10 mouse cellular contexts compared by ENCODE assay signal in the genomic region with DNA sequence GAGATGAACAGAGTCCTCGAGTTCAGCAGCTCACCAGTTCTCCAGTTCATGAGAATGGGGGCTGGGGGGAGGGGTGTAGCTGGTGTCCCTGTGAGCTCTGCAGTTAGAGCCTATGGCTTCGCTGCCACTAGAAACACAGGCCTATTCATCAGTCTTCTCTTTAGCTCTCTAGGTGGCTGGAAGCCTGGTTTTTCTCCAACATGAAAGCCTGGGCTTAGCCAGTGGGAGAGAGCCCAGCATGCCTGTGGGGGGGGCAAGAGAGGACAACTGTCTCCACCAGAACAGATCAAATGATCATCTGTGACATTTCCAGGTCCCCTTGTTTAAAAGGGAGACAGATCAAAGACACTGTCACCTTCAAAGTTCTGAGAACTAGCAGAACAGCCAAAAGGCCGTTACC.
DNase-seq lines count a peak whose midpoint lies in the region; ATAC-seq and TF ChIP-seq lines count a peak whose summit lies in the region.
"Had no signal": no experiment of that assay in that cellular context is flagged by ENCODE, and none has a peak within 500 bp of the region (broad histone marks: within the 10 kb centered on the region; RNA-seq: fewer than 3 reads in every experiment).

No protein-coding gene starts in this region.

- 18% methylated on average over 3 of the region's 3 CpGs for WGBS in limb, embryonic 13.5 days

- H3K4me3 ChIP-seq in layer of hippocampus, adult 2 months = no peak overlapping the region
- H3K4me3 ChIP-seq in limb, embryonic 13.5 days = no peak overlapping the region
- H3K4me3 ChIP-seq: gastrocnemius, adult 2 months had no signal

- H3K4me1 ChIP-seq in limb, embryonic 13.5 days = peaks cover 26% of the 10 kb centered on the region

- H3K27me3 ChIP-seq in limb, embryonic 13.5 days = no peaks in the 10 kb centered on the region

- ATAC-seq in limb, embryonic 13.5 days (ENCODE audit: low FRiP score, low read depth) = peak; percentile 35; the same call in 1 of the 2 replicates
- ATAC-seq: inflammation-experienced regulatory T-cells, adult 6 months had no signal

- peak overlapping the region; percentile 1; the same call in 1 of the 2 replicates for H3K27ac ChIP-seq in layer of hippocampus, adult 2 months
- H3K27ac ChIP-seq in limb, embryonic 13.5 days = peak overlapping the region; percentile 11; the same call in 1 of the 2 replicates
- H3K27ac ChIP-seq: gastrocnemius, adult 2 months had no signal

- H3K9me3 ChIP-seq in limb, embryonic 13.5 days = no peaks in the 10 kb centered on the region

- intact Hi-C loops in gastrocnemius, postnatal 36 days (cut with DNase I) = no loop called here

- no peak overlapping the region for H3K4me2 ChIP-seq in limb, embryonic 13.5 days (replicated peaks)

- no peak overlapping the region for H3K9ac ChIP-seq in limb, embryonic 13.5 days

- TF ChIP-seq CTCF in layer of hippocampus, adult 2 months (conservative IDR thresholded peaks at IDR 0.05) = no peak

- no peaks in the 10 kb centered on the region for H3K36me3 ChIP-seq in limb, embryonic 13.5 days

- DNase-seq in adrenal gland, adult 8-10 months = peak; percentile 2
- no peak for DNase-seq in adrenal gland, postnatal 4 days (ENCODE audit: low spot score in 2 of 2)
- DNase-seq in layer of hippocampus, adult 2 months (ENCODE audit: low spot score in 2 of 2) = no peak
- DNase-seq in layer of hippocampus, postnatal 14 days (ENCODE audit: low spot score in 2 of 2) = no peak
- DNase-seq in cerebellum, postnatal 25 days = peak; percentile 42 to 60
- DNase-seq in gastrocnemius, postnatal 36 days = no peak
- DNase-seq in spleen, adult 18-20 months = no peak
- DNase-seq: gastrocnemius, adult 2 months had no signal

Comparison
In these comparisons a context has a peak if more than half of its experiments do, and no peak if none do; other contexts are left out.
1. DNase-seq: peak in adrenal gland, adult 8-10 months (single experiment) and cerebellum, postnatal 25 days (2 of 2); none in adrenal gland, postnatal 4 days (0 of 2), layer of hippocampus, adult 2 months (0 of 2), layer of hippocampus, postnatal 14 days (0 of 2), gastrocnemius, postnatal 36 days (0 of 2) and spleen, adult 18-20 months (0 of 2).